Mouse (Mus musculus): ENCODE measurements at regions not wholly inside any gene's neighbourhood (a gene's known extent, or its start where the extent isn't known, plus 50 kb on each side); places are given as distances from the start of the nearest gene placed in this dataset.

- H3K79me2 ChIP-seq (replicated peaks; ENCODE audit: control insufficient read depth, extremely low read depth, insufficient read depth, poor library complexity, severe bottlenecking), result no peaks in the 10 kb centered on the region
- no peaks in the 10 kb centered on the region for H3K36me3 ChIP-seq (replicated peaks in 1 of 2; ENCODE audit: control insufficient read depth in 1 of 2, insufficient read depth in 1 of 2, low read length in 1 of 2)
- peaks cover 0 to 8% of the 10 kb centered on the region in 2 experiments; a peak in 1 of 4 replicates for H3K4me1 ChIP-seq (ENCODE audit: control insufficient read depth in 1 of 2, insufficient read depth in 2 of 2)
- no peak for TF ChIP-seq ZMIZ1 (IDR thresholded peaks at IDR 0.05; ENCODE audit: low read depth, low read length)
- no peak for TF ChIP-seq TBP (conservative IDR thresholded peaks at IDR 0.05; ENCODE audit: low read depth, low read length)
- TF ChIP-seq ZNF384 (IDR thresholded peaks at IDR 0.05; ENCODE audit: low read depth, low read length), result no peak
- no peak for TF ChIP-seq SMC3 (IDR thresholded peaks at IDR 0.05; ENCODE audit: low read depth, low read length)
- TF ChIP-seq UBTF (IDR thresholded peaks at IDR 0.05; ENCODE audit: low read depth, low read length), result no peak
- no peak for TF ChIP-seq MEF2A (IDR thresholded peaks at IDR 0.05; ENCODE audit: borderline replicate concordance, low read depth, low read length)
- TF ChIP-seq PAX5 (IDR thresholded peaks at IDR 0.05; ENCODE audit: low read length), result no peak
- no peak for TF ChIP-seq MAFK (IDR thresholded peaks at IDR 0.05; ENCODE audit: insufficient replicate concordance, low read length)
- TF ChIP-seq E2F4 (IDR thresholded peaks at IDR 0.05; ENCODE audit: insufficient replicate concordance, low read depth, low read length), result no peak
- TF ChIP-seq USF2 (conservative IDR thresholded peaks at IDR 0.05; ENCODE audit: low read depth, low read length), result no peak
- no peak for TF ChIP-seq NELFE (IDR thresholded peaks at IDR 0.05; ENCODE audit: low read depth, low read length)
- no peak for TF ChIP-seq TCF12 (IDR thresholded peaks at IDR 0.05; ENCODE audit: low read depth, low read length)
- no peak for TF ChIP-seq CTCF (conservative IDR thresholded peaks at IDR 0.05 in 1 of 2, IDR thresholded peaks at IDR 0.05 in 1 of 2; ENCODE audit: low read depth in 2 of 2, low read length in 2 of 2)
- TF ChIP-seq POLR2A (IDR thresholded peaks at IDR 0.05; ENCODE audit: low read depth, low read length), result no peak
- TF ChIP-seq MAZ (IDR thresholded peaks at IDR 0.05; ENCODE audit: low read depth, low read length), result no peak
- no peak for TF ChIP-seq EP300 (IDR thresholded peaks at IDR 0.05; ENCODE audit: low read length)
- TF ChIP-seq CHD1 (IDR thresholded peaks at IDR 0.05; ENCODE audit: low read depth, low read length), result no peak
- no peak for TF ChIP-seq RCOR1 (conservative IDR thresholded peaks at IDR 0.05; ENCODE audit: low read depth, low read length)
- H3K27me3 ChIP-seq (replicated peaks), result no peaks in the 10 kb centered on the region
- no peak overlapping the region for H3K4me2 ChIP-seq (ENCODE audit: insufficient read depth, low read depth, poor library complexity, severe bottlenecking)
- dilution Hi-C loops (cut with MboI; ENCODE audit: extremely low pct_ligation_motif_present, extremely low pct_unique_long_range_greater_than_20kb, low sequenced_read_pairs) (no loop called here), in situ Hi-C loops (cut with MboI; ENCODE audit: low pct_ligation_motif_present, low pct_unique_long_range_greater_than_20kb, low sequenced_read_pairs) (no loop called here)
- no peak for DNase-seq (ENCODE audit: extremely low read depth)
- H3K27ac ChIP-seq (ENCODE audit: insufficient read depth, low read depth), result no peak overlapping the region
- no peaks in the 10 kb centered on the region for H3K9me3 ChIP-seq (replicated peaks; ENCODE audit: low read length)
- H3K9ac ChIP-seq (ENCODE audit: insufficient read depth, low read depth), result no peak overlapping the region
- no peak overlapping the region for H3K4me3 ChIP-seq (replicated peaks in 1 of 3; ENCODE audit: low read depth in 2 of 3, low read length in 2 of 3, poor library complexity in 1 of 3)
Observed at GRCm38 (mm10) chr3:21546411-21546810, 530.0 kb upstream of the Tbl1xr1 start.

- no peak for DNase-seq (ENCODE audit: extremely low read depth)
- dilution Hi-C loops (cut with MboI; ENCODE audit: extremely low pct_ligation_motif_present, extremely low pct_unique_long_range_greater_than_20kb, low sequenced_read_pairs) (no loop called here), in situ Hi-C loops (cut with MboI; ENCODE audit: low pct_ligation_motif_present, low pct_unique_long_range_greater_than_20kb, low sequenced_read_pairs) (no loop called here)
- H3K36me3 ChIP-seq (replicated peaks in 1 of 2; ENCODE audit: control insufficient read depth in 1 of 2, insufficient read depth in 1 of 2, low read length in 1 of 2), result no peaks in the 10 kb centered on the region
- no peak overlapping the region for H3K27ac ChIP-seq (ENCODE audit: insufficient read depth, low read depth)
- H3K4me2 ChIP-seq (ENCODE audit: insufficient read depth, low read depth, poor library complexity, severe bottlenecking), result no peak overlapping the region
- no peak overlapping the region for H3K9ac ChIP-seq (ENCODE audit: insufficient read depth, low read depth)
- no peak for TF ChIP-seq RAD21 (IDR thresholded peaks at IDR 0.05; ENCODE audit: low read depth, low read length)
- TF ChIP-seq NRF1 (IDR thresholded peaks at IDR 0.05; ENCODE audit: low read depth, low read length), result no peak
- no peak for TF ChIP-seq E2F4 (IDR thresholded peaks at IDR 0.05; ENCODE audit: insufficient replicate concordance, low read depth, low read length)
- no peak for TF ChIP-seq ZMIZ1 (IDR thresholded peaks at IDR 0.05; ENCODE audit: low read depth, low read length)
- no peak for TF ChIP-seq ELF1 (IDR thresholded peaks at IDR 0.05; ENCODE audit: low read depth, low read length)
- TF ChIP-seq SIN3A (IDR thresholded peaks at IDR 0.05; ENCODE audit: low read length), result no peak
- no peak for TF ChIP-seq CHD2 (IDR thresholded peaks at IDR 0.05; ENCODE audit: low read length)
- TF ChIP-seq EP300 (IDR thresholded peaks at IDR 0.05; ENCODE audit: low read length), result no peak
- no peak for TF ChIP-seq UBTF (IDR thresholded peaks at IDR 0.05; ENCODE audit: low read depth, low read length)
- no peak for TF ChIP-seq IRF4 (IDR thresholded peaks at IDR 0.05; ENCODE audit: low read depth, low read length)
- no peak overlapping the region for H3K4me3 ChIP-seq (replicated peaks in 1 of 3; ENCODE audit: low read depth in 2 of 3, low read length in 2 of 3, poor library complexity in 1 of 3)
- no peaks in the 10 kb centered on the region for H3K9me3 ChIP-seq (replicated peaks; ENCODE audit: low read length)
- H3K4me1 ChIP-seq (ENCODE audit: control insufficient read depth in 1 of 2, insufficient read depth in 2 of 2), result peaks cover 0 to 8% of the 10 kb centered on the region in 2 experiments; a peak in 1 of 4 replicates
- H3K27me3 ChIP-seq (replicated peaks), result no peaks in the 10 kb centered on the region
- no peaks in the 10 kb centered on the region for H3K79me2 ChIP-seq (replicated peaks; ENCODE audit: control insufficient read depth, extremely low read depth, insufficient read depth, poor library complexity, severe bottlenecking)
Observed at GRCm38 (mm10) chr3:21549671-21550070, 526.8 kb upstream of the Tbl1xr1 start.

Data from CH12.LX (cell line).